Mouse (Mus musculus): ENCODE results near the gene Tcerg1l. TPM values are rescaled to one million over a fixed set of nuclear protein-coding genes. Genes with fewer than 3 reads are reported as not detected.

Tcerg1l gene
- polyA plus RNA-seq, 1 experiment from 2014 or later: 0.23 TPM

DNA sequence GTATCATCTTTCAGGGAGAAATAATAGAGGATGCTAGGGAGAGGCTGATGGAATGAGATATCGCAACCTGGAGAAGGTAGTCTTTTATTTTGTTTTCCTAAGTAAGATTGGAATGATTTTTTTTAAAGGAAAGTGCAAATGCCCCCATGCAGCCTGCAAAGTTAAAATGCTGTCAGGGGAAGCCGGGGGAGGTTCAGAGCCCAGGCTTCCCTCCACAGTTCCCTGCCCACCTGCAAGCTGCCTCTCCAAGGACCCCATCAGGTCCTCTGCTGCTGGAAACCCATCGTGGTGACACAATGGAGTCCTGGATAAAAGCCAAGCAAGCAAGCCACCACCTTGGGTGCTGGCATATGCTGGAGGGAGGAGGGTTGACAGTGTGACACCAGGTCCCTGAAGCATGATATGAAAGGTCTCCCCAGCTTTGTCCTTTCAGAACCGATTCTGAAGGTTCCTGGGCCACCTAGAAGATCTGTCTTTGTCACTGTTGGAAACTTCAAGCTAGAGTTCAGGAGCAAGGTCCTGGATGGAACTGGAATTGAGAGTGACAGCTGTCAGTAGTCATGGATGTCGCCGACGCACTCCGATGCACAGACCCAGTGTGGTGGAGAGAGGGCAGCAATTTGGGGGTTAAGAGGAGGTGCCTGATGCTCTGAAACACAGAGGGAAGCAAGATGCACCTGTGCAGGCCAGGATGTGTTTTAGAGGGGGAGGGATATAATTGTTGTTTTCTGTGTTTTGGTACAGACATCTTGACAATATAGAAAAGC lies 3.2 kb upstream of the Tcerg1l start:
- ATAC-seq (ENCODE audit: insufficient read depth, low FRiP score): no peak

DNA sequence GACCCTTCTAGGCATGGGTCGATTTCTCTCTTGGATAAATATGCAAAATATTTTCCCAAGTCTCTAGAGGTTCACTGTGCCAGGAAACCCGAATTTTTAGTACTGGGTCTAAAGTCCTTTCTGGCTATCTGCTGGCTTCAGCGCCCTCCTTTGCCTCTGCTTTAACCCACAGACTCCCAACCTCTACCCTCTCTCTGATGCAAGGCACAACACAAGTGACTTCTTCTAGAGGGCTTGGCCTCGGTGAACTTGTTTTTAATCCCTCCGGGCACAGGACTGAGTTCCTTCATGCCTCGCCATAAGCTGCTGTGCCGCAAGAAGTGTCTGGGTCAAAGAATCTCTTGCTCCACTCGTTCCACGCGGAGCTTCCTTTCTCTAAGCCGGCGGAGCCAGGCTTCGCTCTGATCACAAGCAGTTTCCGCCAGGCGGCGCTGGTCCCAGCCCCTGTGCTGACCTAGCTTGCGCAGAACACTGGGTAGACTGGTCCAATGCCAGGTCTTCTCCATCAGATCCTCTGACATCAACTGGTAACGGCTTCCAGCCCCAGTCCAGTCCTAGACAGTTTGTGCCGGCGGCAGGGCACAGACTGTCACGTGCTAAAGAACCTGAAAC lies 758 bp upstream of the Tcerg1l start:
- no peaks in the 10 kb centered on the region for H3K9me3 ChIP-seq (replicated peaks; ENCODE audit: control insufficient read depth, low read length)
- 3% methylated on average over 21 of the region's 21 CpGs for whole genome bisulfite sequencing
- no peaks in the 10 kb centered on the region for H3K36me3 ChIP-seq (ENCODE audit: control insufficient read depth, insufficient read depth, low read length)
- H3K27ac ChIP-seq (ENCODE audit: low read length): no peak overlapping the region
- no peak overlapping the region for H3K9ac ChIP-seq (ENCODE audit: low read length)
- ATAC-seq (ENCODE audit: insufficient read depth, low FRiP score): no peak
- H3K27me3 ChIP-seq (ENCODE audit: control insufficient read depth, insufficient read depth, low read length): peaks cover 44% of the 10 kb centered on the region
- H3K4me1 ChIP-seq (ENCODE audit: control insufficient read depth, insufficient read depth, low read length): peaks cover 15% of the 10 kb centered on the region
- H3K4me3 ChIP-seq (replicated peaks; ENCODE audit: low read length): peak overlapping the region; percentile 39
- peak overlapping the region; percentile 65 for H3K4me2 ChIP-seq (ENCODE audit: low read depth, low read length)

More for the DNA sequence above, 3.2 kb upstream of the Tcerg1l start:
- H3K27me3 ChIP-seq (ENCODE audit: control insufficient read depth, insufficient read depth, low read length): peaks cover 43% of the 10 kb centered on the region
- no peak overlapping the region for H3K4me2 ChIP-seq (ENCODE audit: low read depth, low read length)
- 80% methylated on average over 8 of the region's 8 CpGs for WGBS
- no peaks in the 10 kb centered on the region for H3K36me3 ChIP-seq (ENCODE audit: control insufficient read depth, insufficient read depth, low read length)
- peaks cover 15% of the 10 kb centered on the region for H3K4me1 ChIP-seq (ENCODE audit: control insufficient read depth, insufficient read depth, low read length)
- H3K9me3 ChIP-seq (replicated peaks; ENCODE audit: control insufficient read depth, low read length): no peaks in the 10 kb centered on the region
- no peak overlapping the region for H3K9ac ChIP-seq (ENCODE audit: low read length)
- no peak overlapping the region for H3K4me3 ChIP-seq (replicated peaks; ENCODE audit: low read length)
- H3K27ac ChIP-seq (ENCODE audit: low read length): no peak overlapping the region

DNA sequence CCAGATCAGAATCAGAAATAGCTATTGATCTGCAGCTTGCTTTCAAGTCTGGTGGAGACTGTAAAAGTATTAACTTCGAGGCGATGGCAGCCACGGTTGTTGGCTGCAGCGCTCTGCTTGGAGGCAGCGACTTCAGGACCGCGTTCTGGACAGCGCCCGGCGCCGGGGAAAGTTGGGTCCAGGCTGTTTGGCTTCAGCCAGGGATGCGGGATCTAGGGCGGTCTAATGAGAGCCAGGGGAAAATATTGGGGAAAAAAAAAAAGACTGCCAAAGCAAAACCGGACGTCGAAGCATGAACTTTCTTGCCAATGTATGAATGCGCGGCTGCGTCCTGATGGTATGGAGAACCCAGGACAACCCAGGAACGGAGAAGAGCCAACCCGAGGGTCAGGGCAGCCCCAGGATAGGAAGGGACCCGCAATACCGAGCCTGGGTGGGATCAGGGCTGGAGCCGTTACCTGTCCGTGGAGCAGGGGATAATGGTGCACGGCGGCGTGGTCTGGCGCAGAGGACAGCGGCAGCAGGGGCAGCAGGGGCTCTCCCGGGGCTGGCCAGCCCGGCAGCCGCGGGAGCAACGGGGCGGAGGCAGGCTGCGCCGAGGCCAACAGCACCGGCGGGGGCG lies 556 bp downstream of the Tcerg1l start:
- H3K9me3 ChIP-seq (replicated peaks; ENCODE audit: control insufficient read depth, low read length): no peaks in the 10 kb centered on the region
- 1% methylated on average over 40 of the region's 41 CpGs for WGBS
- no peak overlapping the region for H3K9ac ChIP-seq (ENCODE audit: low read length)
- H3K4me2 ChIP-seq (ENCODE audit: low read depth, low read length): peak overlapping the region; percentile 65
- peak overlapping the region; percentile 39 for H3K4me3 ChIP-seq (replicated peaks; ENCODE audit: low read length)
- peaks cover 15% of the 10 kb centered on the region for H3K4me1 ChIP-seq (ENCODE audit: control insufficient read depth, insufficient read depth, low read length)
- no peaks in the 10 kb centered on the region for H3K36me3 ChIP-seq (ENCODE audit: control insufficient read depth, insufficient read depth, low read length)
- peaks cover 44% of the 10 kb centered on the region for H3K27me3 ChIP-seq (ENCODE audit: control insufficient read depth, insufficient read depth, low read length)
- no peak overlapping the region for H3K27ac ChIP-seq (ENCODE audit: low read length)
- ATAC-seq (ENCODE audit: insufficient read depth, low FRiP score): no peak

DNA sequence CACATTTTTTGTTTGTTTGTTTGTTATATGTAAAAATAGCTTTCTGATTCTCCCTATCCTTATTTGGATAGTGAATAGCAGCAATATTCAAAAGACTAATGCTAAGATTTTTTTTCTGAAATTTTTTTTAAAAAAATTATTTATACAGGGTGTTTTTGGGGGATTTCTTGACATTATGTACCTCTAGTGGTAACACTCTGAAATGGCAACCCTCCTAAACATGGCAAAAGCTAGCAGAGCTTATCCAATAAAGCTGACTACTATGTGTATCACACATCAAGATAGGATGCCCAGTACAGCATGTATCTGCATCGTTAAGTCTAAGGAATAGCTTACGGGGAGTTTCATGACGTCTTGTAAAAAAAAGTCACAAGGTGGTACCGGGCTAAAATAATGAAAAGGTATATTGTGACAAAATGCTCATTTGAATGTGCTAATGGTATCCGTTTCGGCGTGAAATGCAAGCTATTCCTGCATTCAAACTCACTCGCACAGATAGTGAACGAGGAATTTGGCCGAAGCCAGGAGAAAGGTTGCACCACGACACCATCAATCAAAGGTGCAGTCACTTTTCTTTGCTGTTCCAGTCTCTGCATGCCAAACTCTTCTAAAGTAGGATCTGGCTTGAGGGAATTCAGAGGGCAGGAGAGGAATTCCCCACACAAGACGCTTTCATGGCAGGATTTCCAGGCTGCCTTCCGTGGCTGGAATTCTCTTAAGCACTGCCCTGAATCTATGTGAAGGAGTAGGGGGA lies 1.2 kb downstream of the Tcerg1l start:
- no peaks in the 10 kb centered on the region for H3K36me3 ChIP-seq (ENCODE audit: control insufficient read depth, insufficient read depth, low read length)
- H3K27ac ChIP-seq (ENCODE audit: low read length): no peak overlapping the region
- peaks cover 44% of the 10 kb centered on the region for H3K27me3 ChIP-seq (ENCODE audit: control insufficient read depth, insufficient read depth, low read length)
- no peak overlapping the region for H3K4me3 ChIP-seq (replicated peaks; ENCODE audit: low read length)
- WGBS: 32% methylated on average over 13 of the region's 13 CpGs
- peaks cover 15% of the 10 kb centered on the region for H3K4me1 ChIP-seq (ENCODE audit: control insufficient read depth, insufficient read depth, low read length)
- no peaks in the 10 kb centered on the region for H3K9me3 ChIP-seq (replicated peaks; ENCODE audit: control insufficient read depth, low read length)
- no peak for ATAC-seq (ENCODE audit: insufficient read depth, low FRiP score)
- H3K9ac ChIP-seq (ENCODE audit: low read length): no peak overlapping the region
- no peak overlapping the region for H3K4me2 ChIP-seq (ENCODE audit: low read depth, low read length)

DNA sequence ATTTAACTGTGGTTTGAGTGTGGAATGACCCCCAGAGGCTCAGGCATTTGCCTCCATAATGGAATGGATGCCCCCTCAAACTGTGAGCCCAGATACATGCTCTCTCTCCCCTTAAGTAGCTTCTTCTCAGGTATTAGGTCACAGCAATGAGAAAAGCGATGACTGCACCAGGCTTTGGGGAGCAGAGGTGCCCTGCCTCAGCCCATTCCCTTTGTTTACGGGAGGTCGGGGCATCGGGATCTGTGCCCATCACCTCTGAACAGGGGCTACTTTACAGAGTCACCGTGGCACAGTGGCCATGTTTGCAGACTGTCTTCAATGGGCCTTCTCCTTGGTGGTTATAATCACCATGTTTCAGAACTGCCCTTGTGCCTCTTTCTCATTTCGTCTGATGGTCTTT lies 7.6 kb downstream of the Tcerg1l start:
- Histone ChIP-seq H3K9ac (ENCODE audit: low read length) (no peak overlapping the region), H3K4me2 (ENCODE audit: low read depth, low read length) (no peak overlapping the region), H3K27ac (ENCODE audit: low read length) (no peak overlapping the region), H3K36me3 (ENCODE audit: control insufficient read depth, insufficient read depth, low read length) (no peaks in the 10 kb centered on the region), H3K27me3 (ENCODE audit: control insufficient read depth, insufficient read depth, low read length) (no peaks in the 10 kb centered on the region), H3K9me3 (replicated peaks; ENCODE audit: control insufficient read depth, low read length) (no peaks in the 10 kb centered on the region), H3K4me3 (replicated peaks; ENCODE audit: low read length) (no peak overlapping the region), H3K4me1 (ENCODE audit: control insufficient read depth, insufficient read depth, low read length) (no peaks in the 10 kb centered on the region)
- ATAC-seq (ENCODE audit: insufficient read depth, low FRiP score): no peak
- 85% methylated on average over 6 of the region's 6 CpGs for WGBS

DNA sequence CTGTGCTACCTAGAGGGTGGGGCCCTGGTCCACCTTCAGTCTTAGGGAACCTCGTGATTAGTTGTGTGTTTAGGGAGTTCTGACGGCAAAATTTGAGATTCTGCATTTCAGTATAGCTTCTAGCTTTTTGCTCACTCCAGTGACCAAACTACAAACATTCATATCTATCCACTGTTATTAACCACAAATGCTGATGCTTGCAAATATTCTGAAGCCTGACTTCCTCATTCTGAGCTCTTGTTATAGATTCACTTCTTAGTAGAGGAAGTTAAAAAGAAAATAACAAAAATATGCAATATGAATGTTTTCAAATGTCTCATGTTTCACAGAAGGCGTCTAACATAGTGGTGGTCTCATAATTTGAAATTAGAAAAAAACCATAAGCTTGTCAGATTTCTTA lies 8.5 kb downstream of the Tcerg1l start:
- no peak overlapping the region for H3K9ac ChIP-seq (ENCODE audit: low read length)
- no peak overlapping the region for H3K27ac ChIP-seq (ENCODE audit: low read length)
- WGBS: 59% methylated on average over 3 of the region's 3 CpGs
- H3K4me2 ChIP-seq (ENCODE audit: low read depth, low read length): no peak overlapping the region
- no peaks in the 10 kb centered on the region for H3K36me3 ChIP-seq (ENCODE audit: control insufficient read depth, insufficient read depth, low read length)
- no peaks in the 10 kb centered on the region for H3K27me3 ChIP-seq (ENCODE audit: control insufficient read depth, insufficient read depth, low read length)
- H3K4me3 ChIP-seq (replicated peaks; ENCODE audit: low read length): no peak overlapping the region
- no peak for ATAC-seq (ENCODE audit: insufficient read depth, low FRiP score)
- no peaks in the 10 kb centered on the region for H3K4me1 ChIP-seq (ENCODE audit: control insufficient read depth, insufficient read depth, low read length)
- no peaks in the 10 kb centered on the region for H3K9me3 ChIP-seq (replicated peaks; ENCODE audit: control insufficient read depth, low read length)

DNA sequence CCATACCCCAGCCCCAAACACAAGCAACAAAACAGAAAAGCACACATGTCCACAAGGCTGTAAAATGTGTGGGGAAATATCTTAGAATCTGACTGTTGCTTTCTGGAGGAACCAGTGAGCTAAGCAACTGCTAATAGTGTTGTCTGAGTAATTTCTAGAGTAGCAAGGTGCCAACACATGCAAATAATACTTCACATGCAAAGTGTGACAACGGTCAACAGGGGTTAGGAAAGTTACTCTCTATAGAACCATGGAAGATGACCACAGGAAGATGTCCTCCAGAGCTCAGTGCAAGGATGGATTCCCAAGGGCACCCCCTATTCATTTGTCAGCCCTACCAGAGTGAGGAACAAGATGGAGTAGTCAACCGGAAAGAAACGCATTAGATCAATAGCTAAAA lies 18.3 kb downstream of the Tcerg1l start:
- Histone ChIP-seq H3K4me3 (replicated peaks; ENCODE audit: low read length) (no peak overlapping the region), H3K9ac (ENCODE audit: low read length) (no peak overlapping the region), H3K36me3 (ENCODE audit: control insufficient read depth, insufficient read depth, low read length) (no peaks in the 10 kb centered on the region), H3K27me3 (ENCODE audit: control insufficient read depth, insufficient read depth, low read length) (no peaks in the 10 kb centered on the region), H3K4me1 (ENCODE audit: control insufficient read depth, insufficient read depth, low read length) (peaks cover 5% of the 10 kb centered on the region; the same call in 1 of the 2 replicates), H3K27ac (ENCODE audit: low read length) (no peak overlapping the region), H3K4me2 (ENCODE audit: low read depth, low read length) (no peak overlapping the region), H3K9me3 (replicated peaks; ENCODE audit: control insufficient read depth, low read length) (no peaks in the 10 kb centered on the region)
- WGBS: 83% methylated on average over 3 of the region's 3 CpGs
- ATAC-seq (ENCODE audit: insufficient read depth, low FRiP score): no peak

DNA sequence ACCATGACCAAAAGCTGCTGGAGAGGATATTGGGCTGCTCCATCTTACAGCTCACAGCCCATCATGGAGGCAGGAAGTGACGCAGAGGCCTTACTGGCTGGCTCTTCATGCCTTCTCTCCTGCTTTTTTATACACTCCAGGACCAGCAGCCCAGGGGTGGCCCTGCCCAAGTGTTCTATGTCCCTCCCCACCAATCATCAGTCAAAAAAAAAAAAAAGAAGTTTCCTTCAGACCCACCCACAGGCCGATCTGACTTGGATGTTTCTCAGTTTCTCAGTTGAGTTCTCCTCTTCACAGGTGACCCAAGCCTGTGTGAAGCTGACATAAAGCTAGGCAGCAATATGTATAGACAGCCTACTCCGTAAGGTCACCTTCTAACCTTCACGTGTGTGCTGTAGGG lies 19.0 kb downstream of the Tcerg1l start:
- no peaks in the 10 kb centered on the region for H3K9me3 ChIP-seq (replicated peaks; ENCODE audit: control insufficient read depth, low read length)
- H3K4me3 ChIP-seq (replicated peaks; ENCODE audit: low read length): no peak overlapping the region
- peaks cover 5% of the 10 kb centered on the region; the same call in 1 of the 2 replicates for H3K4me1 ChIP-seq (ENCODE audit: control insufficient read depth, insufficient read depth, low read length)
- H3K27ac ChIP-seq (ENCODE audit: low read length): no peak overlapping the region
- H3K4me2 ChIP-seq (ENCODE audit: low read depth, low read length): no peak overlapping the region
- no peak for ATAC-seq (ENCODE audit: insufficient read depth, low FRiP score)
- WGBS: 81% methylated on average over 4 of the region's 4 CpGs
- no peak overlapping the region for H3K9ac ChIP-seq (ENCODE audit: low read length)
- H3K27me3 ChIP-seq (ENCODE audit: control insufficient read depth, insufficient read depth, low read length): no peaks in the 10 kb centered on the region
- H3K36me3 ChIP-seq (ENCODE audit: control insufficient read depth, insufficient read depth, low read length): no peaks in the 10 kb centered on the region
